Mouse (Mus musculus) cerebellum, adult 2 months (tissue): ENCODE results near the gene Secisbp2.

Source experiments
- CTCF ChIP-seq: fragments of 200-500 bp; IDR thresholded peaks from 2 replicates; pipeline ENCODE4 v1.5.1; 2011; ENCODE audit warnings: low read depth, mild to moderate bottlenecking, control low read depth, low read length, moderate library complexity, borderline replicate concordance; ENCODE audit not compliant: insufficient read depth
- POLR2A ChIP-seq: fragments of 200-500 bp; IDR thresholded peaks from 2 replicates; pipeline ENCODE4 v1.6.1; 2011; ENCODE audit warnings: low read length, control low read depth, borderline replicate concordance; ENCODE audit not compliant: insufficient read depth

DNA sequence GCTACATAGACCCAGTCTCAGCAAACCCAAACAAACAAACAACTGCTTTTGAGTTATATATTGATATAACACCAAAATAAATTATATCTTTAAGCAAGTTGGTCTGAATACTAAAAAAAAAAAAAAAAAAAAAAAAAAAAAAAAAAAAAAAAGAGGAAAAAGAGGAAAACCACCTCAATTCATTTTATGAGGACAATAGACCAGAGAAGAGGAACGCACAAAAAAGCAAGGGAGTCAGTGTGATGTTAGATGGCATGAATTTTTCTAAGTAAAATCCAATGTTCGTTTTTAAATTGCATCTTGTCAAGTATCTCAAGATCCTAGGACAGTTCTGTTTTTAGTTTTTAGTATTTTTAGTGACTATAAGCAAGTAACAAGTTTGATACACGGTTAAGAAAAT is 10.1 kb upstream of the Secisbp2 start:
- no peak for TF ChIP-seq CTCF
- no peak for TF ChIP-seq POLR2A
